Mouse (Mus musculus): ENCODE data around the gene Zdhhc5. TPM values are rescaled to one million over a fixed set of nuclear protein-coding genes. Genes with fewer than 3 reads are reported as not detected.

Gene Zdhhc5
- polyA plus RNA-seq, 1 experiment from 2014 or later = 18.9 TPM

GRCm38 (mm10) chr2:84653354-84653753 is 61.6 kb downstream of the Zdhhc5 start:
- Histone ChIP-seq H3K4me3 (replicated peaks) (no peak overlapping the region), H3K27ac (no peak overlapping the region), H3K4me1 (replicated peaks) (peaks cover 13% of the 10 kb centered on the region), H3K4me2 (replicated peaks) (no peak overlapping the region), H3K36me3 (no peaks in the 10 kb centered on the region), H3K9ac (replicated peaks) (no peak overlapping the region), H3K27me3 (no peaks in the 10 kb centered on the region), H3K9me3 (no peaks in the 10 kb centered on the region)
- ATAC-seq = no peak

- ATAC-seq = peak; percentile 97
- Histone ChIP-seq H3K4me2 (replicated peaks) (peak within 1 kb of the TSS; percentile 83), H3K27ac (peak within 1 kb of the TSS; percentile 86), H3K36me3 (no peaks in the 10 kb centered on the region), H3K9me3 (no peaks in the 10 kb centered on the region), H3K4me1 (replicated peaks) (peaks cover 36% of the 10 kb centered on the region), H3K9ac (replicated peaks) (peak within 1 kb of the TSS; percentile 73), H3K27me3 (no peaks in the 10 kb centered on the region), H3K4me3 (replicated peaks) (peak within 1 kb of the TSS; percentile 57)
- under 1% methylated on average over 15 of the region's 15 CpGs for WGBS
Measured at GRCm38 (mm10) chr2:84650464-84651195, 64.3 kb downstream of the Zdhhc5 start, which contains the start of gene Ctnnd1. Ctnnd1 (minus strand) TSS chr2:84650765.

- peak overlapping the region; percentile 83 for H3K4me2 ChIP-seq (replicated peaks)
- peak overlapping the region; percentile 57 for H3K4me3 ChIP-seq (replicated peaks)
- 0 out of 2 replicates have a peak overlapping the region, but pooled peaks have one; percentile 51 for H3K27ac ChIP-seq
- no peak for ATAC-seq
- H3K9me3 ChIP-seq = no peaks in the 10 kb centered on the region
- H3K9ac ChIP-seq (replicated peaks) = peak overlapping the region; percentile 73
- no peaks in the 10 kb centered on the region for H3K27me3 ChIP-seq
- H3K4me1 ChIP-seq (replicated peaks) = peaks cover 36% of the 10 kb centered on the region
- WGBS = under 1% methylated on average over 10 of the region's 10 CpGs
- H3K36me3 ChIP-seq = no peaks in the 10 kb centered on the region
Measured at GRCm38 (mm10) chr2:84649674-84650073, 65.3 kb downstream of the Zdhhc5 start.

GRCm38 (mm10) chr2:84648369-84648768 is 66.6 kb downstream of the Zdhhc5 start:
- peak overlapping the region; percentile 83 for H3K4me2 ChIP-seq (replicated peaks)
- H3K27me3 ChIP-seq = no peaks in the 10 kb centered on the region
- peak; percentile 21; the same call in 1 of the 2 replicates for ATAC-seq
- H3K4me3 ChIP-seq (replicated peaks) = peak overlapping the region; percentile 57
- H3K9ac ChIP-seq (replicated peaks) = peak overlapping the region; percentile 72
- H3K4me1 ChIP-seq (replicated peaks) = peaks cover 36% of the 10 kb centered on the region
- H3K36me3 ChIP-seq = no peaks in the 10 kb centered on the region
- H3K9me3 ChIP-seq = no peaks in the 10 kb centered on the region
- H3K27ac ChIP-seq = peak overlapping the region; percentile 53; the same call in 1 of the 2 replicates
- 29% methylated on average over 6 of the region's 6 CpGs for WGBS

GRCm38 (mm10) chr2:84647051-84647568 is 67.9 kb downstream of the Zdhhc5 start:
- H3K9me3 ChIP-seq = no peaks in the 10 kb centered on the region
- H3K36me3 ChIP-seq = 0 out of 2 replicates have a peak, but pooled peaks cover 2% of the 10 kb centered on the region
- ATAC-seq = no peak
- H3K9ac ChIP-seq (replicated peaks) = no peak overlapping the region
- peak overlapping the region; percentile 83 for H3K4me2 ChIP-seq (replicated peaks)
- H3K4me3 ChIP-seq (replicated peaks) = peak overlapping the region; percentile 57
- H3K27me3 ChIP-seq = no peaks in the 10 kb centered on the region
- 0 out of 2 replicates have a peak overlapping the region, but pooled peaks have one; percentile 30 for H3K27ac ChIP-seq
- H3K4me1 ChIP-seq (replicated peaks) = peaks cover 36% of the 10 kb centered on the region
- 95% methylated on average over 6 of the region's 6 CpGs for WGBS

GRCm38 (mm10) chr2:84646138-84646537 is 68.8 kb downstream of the Zdhhc5 start:
- H3K4me2 ChIP-seq (replicated peaks) = no peak overlapping the region
- H3K27ac ChIP-seq = no peak overlapping the region
- H3K9ac ChIP-seq (replicated peaks) = no peak overlapping the region
- H3K4me3 ChIP-seq (replicated peaks) = no peak overlapping the region
- no peak for ATAC-seq
- H3K4me1 ChIP-seq (replicated peaks) = peaks cover 32% of the 10 kb centered on the region
- 90% methylated on average over 1 of the region's 1 CpGs for WGBS
- 0 out of 2 replicates have a peak, but pooled peaks cover 4% of the 10 kb centered on the region for H3K36me3 ChIP-seq
- H3K9me3 ChIP-seq = no peaks in the 10 kb centered on the region
- H3K27me3 ChIP-seq = no peaks in the 10 kb centered on the region

- 0 out of 2 replicates have a peak, but pooled peaks cover 4% of the 10 kb centered on the region for H3K36me3 ChIP-seq
- no peaks in the 10 kb centered on the region for H3K27me3 ChIP-seq
- no peak overlapping the region for H3K27ac ChIP-seq
- H3K4me3 ChIP-seq (replicated peaks) = no peak overlapping the region
- no peak for ATAC-seq
- H3K9ac ChIP-seq (replicated peaks) = no peak overlapping the region
- H3K4me1 ChIP-seq (replicated peaks) = peaks cover 39% of the 10 kb centered on the region
- no peak overlapping the region for H3K4me2 ChIP-seq (replicated peaks)
- no peaks in the 10 kb centered on the region for H3K9me3 ChIP-seq
Measured at GRCm38 (mm10) chr2:84640833-84641232, 74.1 kb downstream of the Zdhhc5 start.

GRCm38 (mm10) chr2:84638428-84639220 is 76.4 kb downstream of the Zdhhc5 start:
- no peaks in the 10 kb centered on the region for H3K9me3 ChIP-seq
- H3K36me3 ChIP-seq = 0 out of 2 replicates have a peak, but pooled peaks cover 4% of the 10 kb centered on the region
- no peaks in the 10 kb centered on the region for H3K27me3 ChIP-seq
- H3K4me2 ChIP-seq (replicated peaks) = no peak overlapping the region
- H3K4me3 ChIP-seq (replicated peaks) = no peak overlapping the region
- 0 out of 2 replicates have a peak overlapping the region, but pooled peaks have one; percentile 10 for H3K9ac ChIP-seq (replicated peaks)
- ATAC-seq = no peak
- H3K27ac ChIP-seq = peak overlapping the region; percentile 51; the same call in 1 of the 2 replicates
- peaks cover 61% of the 10 kb centered on the region for H3K4me1 ChIP-seq (replicated peaks)
- WGBS = 80% methylated on average over 5 of the region's 5 CpGs

MicroRNAs within 50 kb of the gene (microRNA counts, 519-probe panel; counts per million panel counts)
- 7,131 counts per million, percentile 99 among the panel's probes with 10 or more counts for microRNA mmu-miR-130a

Small RNA genes within 50 kb of the gene (microRNA-seq; reads per million reads assigned to microRNA genes)
- 36,466 reads per million, percentile 99 among the genes with 10 or more reads in this experiment for gene Mir130a

Other genes starting within 250 kb of the Zdhhc5 start
- 13.6 and 15.0 TPM in 2 replicates for gene Tfpi, start 238.4 kb downstream of the Zdhhc5 start, polyA plus RNA-seq (2015; fragmentation: Nextera tagmentation; extraction: Ambion mirVana)
- 30.4 and 38.0 TPM in 2 replicates for gene Ctnnd1, start 64.4 kb downstream of the Zdhhc5 start, polyA plus RNA-seq (2015; fragmentation: Nextera tagmentation; extraction: Ambion mirVana)
- gene Btbd18, start 56.1 kb downstream of the Zdhhc5 start, polyA plus RNA-seq (2015; fragmentation: Nextera tagmentation; extraction: Ambion mirVana) = 0.35 and 0.42 TPM in 2 replicates
- 272 and 278 TPM in 2 replicates for gene Selenoh, start 44.4 kb downstream of the Zdhhc5 start, polyA plus RNA-seq (2015; fragmentation: Nextera tagmentation; extraction: Ambion mirVana)
- gene Gm28635, start 37.1 kb downstream of the Zdhhc5 start, polyA plus RNA-seq (2015; fragmentation: Nextera tagmentation; extraction: Ambion mirVana) = not detected in 2 replicates
- 49.3 and 53.3 TPM in 2 replicates for gene Med19, start 36.8 kb downstream of the Zdhhc5 start, polyA plus RNA-seq (2015; fragmentation: Nextera tagmentation; extraction: Ambion mirVana)
- gene Tmx2, start 36.0 kb downstream of the Zdhhc5 start, polyA plus RNA-seq (2015; fragmentation: Nextera tagmentation; extraction: Ambion mirVana) = 226 and 249 TPM in 2 replicates
- 32.8 and 34.5 TPM in 2 replicates for gene Clp1, start 12.2 kb upstream of the Zdhhc5 start, polyA plus RNA-seq (2015; fragmentation: Nextera tagmentation; extraction: Ambion mirVana)
- 30.7 and 32.0 TPM in 2 replicates for gene Ypel4, start 18.9 kb upstream of the Zdhhc5 start, polyA plus RNA-seq (2015; fragmentation: Nextera tagmentation; extraction: Ambion mirVana)
- 7.9 and 8.1 TPM in 2 replicates for gene Gm19426, start 28.5 kb upstream of the Zdhhc5 start, polyA plus RNA-seq (2015; fragmentation: Nextera tagmentation; extraction: Ambion mirVana)
- gene Serping1, start 60.3 kb upstream of the Zdhhc5 start, polyA plus RNA-seq (2015; fragmentation: Nextera tagmentation; extraction: Ambion mirVana) = 32.6 and 33.1 TPM in 2 replicates
- gene Ube2l6, start 83.6 kb upstream of the Zdhhc5 start, polyA plus RNA-seq (2015; fragmentation: Nextera tagmentation; extraction: Ambion mirVana) = 15.6 and 16.6 TPM in 2 replicates
- not detected in 2 replicates for gene Smtnl1, start 107.5 kb upstream of the Zdhhc5 start, polyA plus RNA-seq (2015; fragmentation: Nextera tagmentation; extraction: Ambion mirVana)
- gene Timm10, start 111.8 kb upstream of the Zdhhc5 start, polyA plus RNA-seq (2015; fragmentation: Nextera tagmentation; extraction: Ambion mirVana) = 53.6 and 54.5 TPM in 2 replicates
- gene Slc43a1, start 123.7 kb upstream of the Zdhhc5 start, polyA plus RNA-seq (2015; fragmentation: Nextera tagmentation; extraction: Ambion mirVana) = 2.6 and 3.3 TPM in 2 replicates
- 2.2 and 3.6 TPM in 2 replicates for gene Rtn4rl2, start 171.5 kb upstream of the Zdhhc5 start, polyA plus RNA-seq (2015; fragmentation: Nextera tagmentation; extraction: Ambion mirVana)
- 4.8 and 5.4 TPM in 2 replicates for gene Slc43a3, start 221.4 kb upstream of the Zdhhc5 start, polyA plus RNA-seq (2015; fragmentation: Nextera tagmentation; extraction: Ambion mirVana)

Measured in midbrain, embryonic 13.5 days (tissue).